Mouse (Mus musculus): ENCODE measurements around the gene Tmem117.

The Tmem117 gene

DNA sequence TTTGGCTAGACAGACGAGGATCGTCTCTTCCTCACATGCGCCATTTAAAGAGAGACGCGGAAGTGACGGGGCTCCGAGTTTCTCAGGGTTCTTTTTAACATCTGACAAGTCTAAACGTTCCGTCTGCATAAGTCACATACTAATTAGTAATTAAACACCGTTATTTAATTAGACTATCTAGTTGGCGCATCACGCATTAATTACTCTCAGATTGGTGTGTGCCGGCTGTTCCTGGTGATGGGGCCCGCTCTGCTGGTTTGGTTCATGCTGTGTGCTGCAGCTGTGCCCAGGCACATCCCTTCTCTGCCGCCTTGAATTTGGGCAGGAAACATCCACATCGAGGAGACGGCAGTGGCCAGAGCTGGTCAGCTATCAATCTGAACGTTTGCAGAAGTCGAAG, 142.7 kb downstream of the Tmem117 start:
- no peak for DNase-seq

DNA sequence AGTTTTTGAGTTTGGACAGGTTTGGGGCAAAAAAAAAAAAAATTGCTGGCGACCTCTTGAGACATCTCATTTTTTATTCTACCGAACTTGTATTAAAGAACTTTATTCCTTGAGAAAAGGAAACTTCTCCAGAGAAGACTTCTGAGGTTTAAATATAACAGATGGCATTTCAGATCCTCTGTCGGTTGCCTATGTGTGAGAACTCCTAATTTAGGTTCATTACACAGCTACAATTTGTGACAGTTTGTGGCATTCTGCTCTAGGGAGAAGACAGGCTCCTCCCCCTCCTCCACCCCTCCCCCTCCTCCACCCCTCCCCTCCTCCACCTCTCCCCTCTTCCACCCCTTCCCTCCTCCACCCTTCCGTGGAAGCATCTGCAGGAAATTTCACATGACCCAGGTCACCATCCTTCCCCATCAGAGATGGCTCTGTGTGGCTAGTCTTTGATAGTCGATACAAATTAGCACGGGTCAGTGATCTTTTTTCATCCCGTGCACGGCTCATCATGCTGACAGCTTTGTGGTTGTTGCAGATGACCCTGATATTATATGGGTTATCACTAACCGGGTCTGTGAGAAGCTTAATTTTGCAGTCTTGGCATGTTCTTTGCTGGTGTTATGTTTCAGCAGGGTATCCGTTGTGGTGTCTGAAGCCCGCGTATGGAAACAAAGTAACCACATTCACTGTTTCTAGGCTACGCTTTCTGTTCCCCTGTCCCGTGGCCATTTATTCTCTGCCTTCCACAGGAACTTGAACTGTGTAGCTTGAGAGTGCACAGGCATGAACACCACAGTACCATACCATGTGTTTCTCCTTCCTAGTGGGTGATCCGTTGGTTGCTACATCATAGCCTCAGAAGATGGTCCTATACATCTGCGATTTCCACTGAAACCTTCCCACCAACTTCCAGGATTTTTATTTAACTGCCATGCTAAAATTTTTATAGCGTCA, 147.4 kb downstream of the Tmem117 start:
- DNase-seq: no peak

DNA sequence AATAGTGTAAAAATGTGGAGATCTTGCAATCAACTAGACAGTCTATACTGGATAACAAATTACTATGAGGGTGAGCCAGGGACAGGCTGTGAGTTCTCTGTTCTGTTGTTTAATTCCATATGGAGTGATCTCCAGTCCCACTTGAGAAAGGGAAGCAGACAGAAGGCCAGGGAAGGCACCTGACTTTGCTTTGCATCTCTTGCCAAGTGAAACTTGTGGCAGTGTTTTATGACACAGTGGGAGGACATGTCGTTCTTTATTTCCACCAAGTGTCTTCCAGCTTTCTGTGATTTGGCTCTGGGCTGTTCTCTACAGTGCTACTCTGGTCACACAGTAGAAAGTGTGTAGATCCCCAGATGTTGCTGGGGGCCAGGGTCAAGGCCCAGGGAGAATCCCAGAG, 152.5 kb downstream of the Tmem117 start:
- no peak for DNase-seq

DNA sequence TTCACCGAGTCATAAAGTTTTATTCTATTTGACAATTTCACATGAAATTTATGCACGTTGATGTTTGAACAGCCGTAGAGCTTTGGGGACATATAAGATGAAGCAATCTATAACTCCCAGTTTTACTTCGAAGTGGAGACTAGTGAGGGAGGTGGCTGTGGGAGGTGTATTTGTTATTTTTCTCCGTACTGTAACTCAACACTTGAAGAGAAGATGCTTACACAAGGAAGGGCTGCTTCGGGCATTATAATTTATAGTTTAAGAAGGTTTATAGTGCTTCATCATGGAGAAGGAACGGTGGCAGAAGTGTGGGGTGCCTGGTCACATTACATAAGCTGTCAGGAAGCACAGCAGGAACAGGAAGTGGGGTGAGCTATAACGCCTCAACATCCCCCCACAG, 164.4 kb downstream of the Tmem117 start:
- no peak for DNase-seq

DNA sequence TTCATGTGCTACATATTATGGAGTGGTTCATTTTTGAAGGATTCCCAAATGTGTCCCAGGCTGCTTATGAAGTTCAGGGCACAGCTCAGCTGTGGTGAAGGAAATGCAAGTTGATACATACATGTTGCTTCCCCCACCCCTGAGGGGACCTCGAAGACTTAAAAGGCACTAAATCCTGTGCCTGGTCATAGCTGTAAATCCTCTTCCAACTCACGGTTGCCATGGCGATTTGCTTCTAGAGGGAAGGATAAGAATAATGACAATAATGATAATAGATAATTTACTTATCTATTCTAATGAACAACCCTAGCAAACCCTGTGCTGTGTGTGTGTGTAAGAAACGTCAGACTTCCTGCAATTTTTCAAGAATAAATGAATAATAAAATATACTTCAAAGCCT, 166.5 kb downstream of the Tmem117 start:
- no peak for DNase-seq

DNA sequence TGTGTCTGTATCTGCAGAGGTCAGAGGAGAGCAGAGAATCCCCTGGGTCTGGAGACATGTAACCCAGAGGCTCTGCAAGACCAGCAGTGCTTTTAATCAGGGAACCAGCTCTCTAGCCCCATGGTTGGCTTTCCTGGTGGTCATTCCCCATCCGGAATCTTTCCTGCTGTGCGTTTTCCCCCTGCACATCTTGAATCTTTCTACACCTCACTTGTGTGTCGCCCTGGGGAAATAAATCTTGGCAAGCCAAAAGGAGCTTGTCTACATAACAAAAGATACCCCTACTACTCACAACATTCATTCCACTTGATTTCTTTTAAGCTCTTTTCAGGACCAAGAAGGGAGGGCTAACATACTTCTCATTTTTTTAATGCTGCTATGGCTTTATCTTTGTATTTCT, 169.2 kb downstream of the Tmem117 start:
- DNase-seq: no peak

DNA sequence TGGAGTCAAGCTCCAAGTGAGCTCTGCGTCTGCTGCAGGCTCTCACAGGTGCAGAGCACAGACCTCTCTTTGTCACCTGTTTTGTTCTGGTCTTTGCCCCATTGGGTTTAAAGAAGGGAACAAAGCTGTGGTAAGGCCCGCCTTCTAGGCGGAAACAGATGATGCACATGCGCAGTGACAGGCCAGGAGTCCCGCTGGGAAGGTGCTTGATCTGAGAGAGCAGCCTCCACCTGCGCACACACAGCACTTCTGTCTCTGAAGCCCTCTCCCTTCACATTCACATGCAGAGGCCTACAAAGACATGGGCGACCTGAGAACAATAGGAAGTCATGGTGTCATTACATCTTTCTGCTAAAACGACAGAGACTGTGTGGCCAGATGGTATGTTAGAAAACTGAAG, 172.4 kb downstream of the Tmem117 start:
- no peak for DNase-seq

DNA sequence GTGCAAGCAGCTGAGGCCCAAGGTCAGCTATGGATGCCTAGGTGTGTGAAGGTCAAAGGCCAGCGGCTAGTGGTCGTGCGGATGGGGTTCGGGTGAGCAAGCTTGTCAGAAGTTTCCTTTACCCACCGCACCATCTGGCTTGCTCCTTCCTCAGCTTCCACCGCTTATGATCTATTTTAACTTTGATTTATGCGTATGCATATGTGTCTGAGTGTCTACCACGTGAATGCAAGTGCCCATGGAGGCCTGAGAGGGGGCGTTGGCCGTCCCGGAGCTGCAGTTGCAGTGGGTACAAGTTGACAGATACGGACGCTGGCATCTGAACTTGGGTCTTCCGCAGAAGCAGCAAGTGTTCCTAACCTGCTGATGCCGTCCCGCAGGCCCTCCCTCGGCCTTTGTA, 173.8 kb downstream of the Tmem117 start:
- no peak for DNase-seq

DNA sequence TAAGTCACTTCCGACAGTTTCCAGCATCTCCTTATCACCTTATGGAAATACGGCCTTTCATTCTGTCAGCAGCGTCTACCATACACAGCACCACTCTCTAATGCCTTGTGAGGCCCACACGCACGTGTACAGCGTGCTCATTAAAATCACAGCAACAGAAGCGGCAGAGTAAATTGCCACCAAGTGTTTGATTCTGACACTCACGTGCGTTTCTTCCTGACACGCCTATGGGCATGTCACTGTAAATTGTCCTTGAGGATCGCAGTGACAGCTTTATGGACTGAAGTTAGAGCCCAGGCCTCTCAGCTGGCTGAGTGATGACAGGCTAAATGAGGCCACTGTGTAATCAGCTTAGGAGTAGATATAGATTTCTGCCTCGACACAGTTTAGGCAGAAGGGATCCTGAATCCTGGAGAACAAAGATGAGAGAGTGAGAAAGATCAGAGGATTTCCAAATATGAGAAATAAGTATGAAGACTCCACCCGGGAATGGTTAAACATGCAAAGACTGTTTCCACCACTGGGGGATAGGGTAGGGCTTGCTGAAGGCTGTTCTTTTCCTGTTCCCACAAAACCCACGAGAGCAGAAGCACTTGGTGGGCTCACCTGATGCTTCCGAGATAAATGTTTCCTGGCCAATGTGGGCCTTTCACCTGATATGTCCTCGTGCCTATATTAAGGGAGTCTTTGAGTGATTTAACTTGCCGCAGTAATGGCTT, 174.8 kb downstream of the Tmem117 start:
- DNase-seq: no peak

DNA sequence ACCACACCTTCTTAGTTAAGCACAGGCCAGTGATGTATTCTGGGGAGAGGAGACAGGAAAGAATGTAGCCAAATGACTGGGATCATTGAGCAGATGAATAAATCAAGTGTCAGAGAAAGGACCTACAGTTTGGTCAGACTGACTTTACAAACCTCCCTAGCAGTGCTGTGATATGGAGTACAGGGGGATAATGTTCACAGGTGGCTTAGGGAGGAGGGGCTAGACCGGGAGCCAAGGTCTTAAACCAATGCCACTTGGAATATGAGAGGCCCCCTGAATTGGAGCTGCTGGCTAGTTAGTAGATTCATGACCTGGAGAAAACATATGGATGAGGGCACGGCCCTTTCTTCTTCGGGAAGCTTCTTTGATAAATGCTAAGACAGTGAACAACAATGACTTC, 177.0 kb downstream of the Tmem117 start:
- no peak for DNase-seq

DNA sequence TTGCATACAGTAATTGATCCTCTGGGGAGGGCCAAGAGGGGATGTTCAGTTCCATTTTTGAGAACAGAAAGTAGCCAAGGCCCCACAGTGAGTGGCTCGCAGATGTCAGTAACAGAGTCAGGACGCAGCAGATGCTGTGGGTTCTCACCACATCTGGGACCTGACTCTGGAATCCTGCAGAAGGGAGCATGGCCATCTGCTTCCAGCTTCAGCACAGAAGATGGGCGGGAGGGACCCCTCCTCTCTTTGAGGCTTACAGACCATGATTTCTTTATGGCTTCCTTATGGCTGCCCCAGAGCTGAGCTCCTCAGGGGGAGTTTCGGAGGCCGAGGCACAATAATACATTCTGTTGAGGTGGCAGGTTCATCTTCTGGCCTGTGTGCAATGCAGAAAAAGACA, 182.5 kb downstream of the Tmem117 start:
- no peak for DNase-seq

DNA sequence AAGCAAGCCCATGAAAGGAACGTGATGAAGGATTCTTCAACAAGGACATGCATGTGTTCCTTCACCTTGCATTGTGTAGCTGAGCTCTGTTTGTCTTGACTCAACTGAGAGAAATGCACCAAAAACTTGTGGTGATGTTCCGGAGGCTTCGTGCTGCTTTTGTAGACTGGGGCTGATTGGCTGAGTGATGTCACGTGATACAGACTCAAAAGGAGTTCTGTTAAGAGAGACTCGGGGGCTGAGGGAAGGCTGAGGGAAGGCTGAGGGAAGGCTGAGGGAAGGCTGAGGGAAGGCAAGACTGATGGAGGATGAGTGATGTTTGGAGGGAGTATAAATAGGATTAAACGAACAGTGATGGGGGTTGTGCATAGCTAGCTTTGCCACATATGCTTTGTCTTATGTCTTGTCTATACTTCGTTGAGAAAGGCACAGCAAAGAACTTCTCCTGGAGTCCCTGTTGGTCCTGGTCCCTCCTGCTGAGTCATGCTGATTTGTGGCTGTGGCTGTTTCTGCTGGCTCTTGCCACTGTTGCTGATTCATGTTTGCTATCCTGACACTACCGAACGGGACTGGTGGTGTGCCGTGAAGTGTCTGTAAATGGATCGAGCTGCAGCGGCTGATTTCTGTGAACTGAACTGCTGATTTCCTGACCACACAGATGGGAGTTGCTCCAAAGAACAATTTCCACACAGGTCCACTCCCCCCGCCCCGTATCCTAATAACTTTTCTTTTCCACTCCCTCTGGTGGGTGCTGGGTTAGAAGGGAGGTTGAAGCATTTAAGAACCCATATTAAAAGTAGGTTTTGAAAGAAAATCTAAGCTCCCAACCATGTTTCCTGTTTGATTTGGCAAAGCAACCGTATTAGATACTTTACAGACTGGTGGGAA, 185.4 kb downstream of the Tmem117 start:
- DNase-seq: peak in 1 of 2 experiments; percentile 21

DNA sequence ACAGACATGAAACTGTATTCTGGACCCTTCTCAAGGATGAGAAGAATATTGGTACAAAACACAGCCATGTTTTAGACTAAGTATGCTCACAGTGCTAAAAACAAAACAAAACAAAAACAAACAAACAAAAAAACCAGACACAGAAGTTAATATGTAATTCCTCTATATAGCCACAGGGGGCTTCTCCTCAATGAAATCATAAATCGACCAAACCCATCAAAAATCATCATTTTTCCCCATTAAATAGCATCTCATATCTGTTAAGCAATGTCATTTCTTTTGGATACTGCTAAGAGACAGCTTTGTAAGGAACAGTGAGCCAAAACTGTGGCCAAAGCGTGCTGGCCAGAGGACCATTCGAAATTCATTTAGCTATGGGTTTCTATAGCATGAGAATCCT, 206.6 kb downstream of the Tmem117 start:
- no peak for DNase-seq

DNA sequence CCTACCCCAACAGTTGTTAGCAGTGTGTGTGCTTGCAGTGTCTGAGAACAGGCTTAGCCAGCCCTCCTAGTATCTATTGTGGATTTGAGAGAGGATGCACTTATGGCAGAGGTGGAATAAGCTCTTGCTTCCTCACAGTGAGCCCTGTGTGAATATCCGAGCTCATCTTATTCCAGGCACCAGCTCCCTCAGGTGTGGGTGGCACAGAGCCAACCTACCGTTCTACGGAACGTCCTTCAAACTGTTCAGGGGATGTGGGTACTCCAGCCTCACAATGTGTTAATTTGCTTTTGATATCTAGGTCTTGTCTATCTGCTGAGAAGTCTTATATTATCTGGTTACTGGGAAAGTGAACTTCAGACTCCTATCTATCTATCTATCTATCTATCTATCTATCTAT, 209.6 kb downstream of the Tmem117 start:
- no peak for DNase-seq

DNA sequence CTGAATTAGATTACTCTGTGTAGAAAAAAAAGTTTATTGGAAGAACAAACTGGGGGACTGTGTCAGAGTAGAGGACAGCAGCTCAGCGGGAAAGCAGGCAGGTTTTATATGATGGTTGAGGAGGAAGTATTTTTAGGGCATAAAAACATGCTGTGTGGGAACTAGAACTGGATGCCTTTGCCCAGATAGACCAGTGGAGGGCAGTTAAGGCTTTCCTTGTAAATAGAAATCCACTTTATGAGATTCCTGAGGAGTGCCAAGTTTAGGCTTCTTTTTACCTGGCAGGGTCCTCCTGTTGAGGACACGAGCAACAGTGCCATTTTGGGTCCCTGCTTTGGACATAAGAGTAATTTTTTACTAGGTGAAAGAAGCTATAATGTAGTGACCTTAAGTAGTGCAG, 218.5 kb downstream of the Tmem117 start:
- no peak for DNase-seq

DNA sequence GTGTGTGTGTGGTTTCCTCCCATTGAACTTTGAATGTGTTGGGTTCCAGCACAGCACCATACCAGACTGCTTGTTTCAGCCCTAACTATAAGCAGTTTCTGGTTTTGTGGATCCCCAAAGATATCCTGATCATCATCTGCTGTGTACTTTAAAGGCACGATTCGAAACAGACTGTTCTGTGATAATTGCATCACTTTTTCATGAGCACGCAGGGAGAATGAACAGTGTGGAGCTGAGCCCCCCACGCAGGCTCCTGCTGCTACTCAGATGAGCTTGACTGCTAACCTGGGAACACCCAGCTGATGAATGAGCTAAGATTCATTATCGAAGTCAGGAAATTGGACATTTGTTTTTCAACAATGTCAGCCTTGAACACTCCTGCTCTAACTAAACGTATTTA, 230.6 kb downstream of the Tmem117 start:
- no peak for DNase-seq

DNA sequence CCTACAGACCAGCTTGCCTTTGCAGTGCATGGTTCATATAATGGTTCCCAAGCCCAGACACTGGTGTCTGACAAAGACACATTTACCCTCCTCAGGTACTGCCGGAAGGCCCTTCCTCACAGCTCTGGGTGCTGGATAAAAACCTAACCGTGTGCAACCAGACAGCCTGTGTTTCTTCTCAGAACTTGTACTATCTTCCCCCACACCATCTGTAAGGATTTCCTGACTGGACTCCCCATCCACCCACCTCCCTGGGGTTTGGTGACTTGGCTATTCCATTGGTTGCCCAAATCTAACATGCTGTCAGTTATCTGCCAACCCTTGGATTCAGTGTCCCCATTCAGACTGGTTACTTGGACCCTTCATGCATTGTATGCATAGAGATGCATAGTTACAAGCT, 232.1 kb downstream of the Tmem117 start:
- no peak for DNase-seq

DNA sequence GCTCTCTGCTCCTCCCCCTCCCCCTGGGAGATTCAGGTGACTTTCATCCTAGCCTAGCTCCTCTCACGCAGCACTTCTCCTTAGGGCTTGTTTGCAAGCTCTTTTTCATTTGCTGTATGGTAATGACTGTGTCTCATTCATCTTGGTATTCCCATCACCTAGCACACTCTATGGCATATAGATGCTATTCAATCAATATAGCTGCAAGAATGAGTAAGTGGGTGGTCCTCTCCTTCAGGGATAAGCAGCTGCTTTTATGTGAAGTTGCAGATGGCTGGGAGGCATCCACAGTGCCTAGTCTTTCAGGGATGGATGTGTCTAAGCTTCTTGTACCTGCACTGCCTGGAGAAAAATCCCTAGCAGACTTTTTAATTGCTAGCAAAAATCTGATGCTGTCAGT, 235.1 kb downstream of the Tmem117 start:
- DNase-seq: no peak

DNA sequence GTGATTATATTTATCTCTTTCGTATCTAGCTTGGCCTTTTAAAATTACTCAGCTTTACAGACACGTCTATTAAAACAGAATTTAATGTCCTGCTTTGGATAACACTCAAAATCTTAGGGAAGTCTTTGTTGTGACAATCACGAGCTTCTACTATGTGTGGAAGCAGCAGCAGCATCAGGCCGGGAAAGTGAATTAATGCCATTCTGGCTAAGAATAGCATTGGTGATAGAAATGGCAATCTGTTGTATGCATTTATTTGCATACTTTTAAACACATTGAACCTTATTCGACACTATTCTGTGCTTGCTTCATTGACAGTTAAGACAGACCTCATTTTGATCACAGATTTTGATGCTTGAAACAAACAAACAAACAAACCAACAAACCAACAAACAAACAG, 239.3 kb downstream of the Tmem117 start:
- DNase-seq: no peak

DNA sequence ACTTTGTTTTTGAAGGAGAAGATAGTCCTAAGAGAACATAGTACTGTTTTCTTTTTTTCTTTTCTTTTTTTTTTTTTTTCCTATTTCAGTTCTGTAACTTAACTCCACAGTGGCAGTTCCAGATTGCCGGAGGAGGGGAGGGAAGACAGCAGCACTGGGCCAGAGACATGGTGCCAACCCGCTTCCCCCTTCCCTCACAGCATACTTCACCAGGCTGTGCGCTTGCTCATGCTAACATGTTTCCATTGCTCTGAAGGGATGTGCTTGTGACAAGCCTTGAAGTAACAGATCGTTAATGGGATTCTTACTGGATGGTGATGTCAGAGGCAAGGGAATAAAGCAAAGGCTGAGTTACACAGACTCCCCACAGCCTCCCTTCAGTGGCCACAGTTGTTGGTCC, 256.0 kb downstream of the Tmem117 start:
- DNase-seq: no peak

DNA sequence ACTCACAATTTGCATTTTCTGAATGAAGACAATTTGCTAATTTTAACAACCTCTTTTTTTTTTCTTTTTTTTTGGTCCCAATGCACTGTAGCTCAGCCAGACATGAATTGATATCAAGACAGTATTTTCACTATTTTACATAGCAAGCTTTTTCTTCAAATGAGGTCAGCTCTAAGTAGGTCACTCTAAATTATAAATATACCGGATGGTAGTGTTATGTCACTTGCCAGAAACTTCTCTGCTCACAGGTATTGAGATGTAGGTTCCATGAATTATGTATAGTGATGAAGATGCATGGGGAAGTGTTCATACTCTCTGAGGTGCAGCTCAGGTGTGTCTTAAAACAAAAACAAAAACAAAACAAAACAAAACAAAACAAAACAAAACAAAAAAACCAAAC, 264.2 kb downstream of the Tmem117 start:
- no peak for DNase-seq

DNA sequence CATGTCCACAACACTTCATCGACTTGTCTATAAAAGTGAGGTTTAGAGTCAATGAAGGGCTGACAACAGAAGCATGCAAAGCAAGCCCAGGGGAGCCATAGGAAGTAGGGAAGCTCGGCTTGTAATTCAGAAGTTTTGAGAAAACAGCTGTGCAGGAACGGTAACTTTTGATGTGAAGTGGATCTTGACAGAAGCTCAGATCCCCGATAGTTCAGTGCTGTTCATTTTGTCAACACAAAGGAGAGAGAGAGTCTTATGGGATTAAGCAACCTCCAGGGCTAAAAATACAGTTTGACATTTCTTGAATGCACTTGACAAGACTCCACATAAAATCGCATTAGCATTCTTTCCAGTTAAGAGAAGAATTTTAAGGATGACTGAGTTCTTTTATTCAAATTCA, 265.1 kb downstream of the Tmem117 start:
- no peak for DNase-seq

DNA sequence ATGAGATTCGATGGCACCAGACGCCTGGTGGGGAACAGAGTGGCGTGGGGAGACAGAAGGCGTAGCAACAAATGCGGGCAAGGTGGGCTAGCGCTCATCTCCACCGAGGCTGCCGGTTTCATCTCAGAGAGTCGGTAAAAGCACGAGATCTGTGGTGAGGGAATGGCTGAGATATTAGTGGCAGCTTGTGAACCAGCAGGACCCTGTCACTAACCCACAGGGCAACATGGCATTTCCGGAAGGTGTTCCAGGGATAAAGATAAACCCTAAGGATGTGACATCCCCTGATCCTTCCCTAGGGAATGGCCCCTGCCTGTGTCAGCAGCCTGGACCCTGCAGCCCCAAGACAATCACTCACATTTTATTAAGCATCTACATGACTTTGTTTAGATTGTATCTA, 266.6 kb downstream of the Tmem117 start:
- no peak for DNase-seq

All from kidney, postnatal 25 days (tissue).